Mouse (Mus musculus) ES-Bruce4 (cell line): ENCODE measurements around the gene Nedd4. TPM values are rescaled to one million over a fixed set of nuclear protein-coding genes. Genes with fewer than 3 reads are reported as not detected.
A peak's percentile ranks its signal among the peaks of the same experiment; 100 is the strongest.
"Not testable (repeated sequence)": the region's sequence is repeated elsewhere in the genome, so short reads cannot be mapped to it uniquely, and the experiment has no call there.

Source experiments
- H3K27ac ChIP-seq: 2 replicates; pipeline ENCODE4 v1.5.1; 2012; ENCODE audit warnings: low read length, inconsistent platforms; ENCODE audit not compliant: insufficient read depth
- H3K27me3 ChIP-seq: 2 replicates; pipeline ENCODE4 v1.6.1; 2012; ENCODE audit warnings: mild to moderate bottlenecking, low read length, inconsistent platforms; ENCODE audit not compliant: control insufficient read depth, poor library complexity, insufficient read depth, severe bottlenecking
- H3K36me3 ChIP-seq: 2 replicates; pipeline ENCODE4 v1.6.1; 2012; ENCODE audit warnings: inconsistent platforms, mild to moderate bottlenecking, low read length, moderate library complexity; ENCODE audit not compliant: control insufficient read depth, poor library complexity, insufficient read depth, severe bottlenecking
- H3K4me1 ChIP-seq: one replicate; pipeline ENCODE4 v1.8.1; 2011; ENCODE audit warnings: low read length; ENCODE audit not compliant: control insufficient read depth, insufficient read depth
- H3K4me3 ChIP-seq: 2 replicates; pipeline ENCODE4 v1.5.1; 2011; ENCODE audit warnings: low read depth, mild to moderate bottlenecking, low read length
- H3K9ac ChIP-seq: 2 replicates; pipeline ENCODE4 v1.6.1; 2012; ENCODE audit warnings: low read depth, mild to moderate bottlenecking, inconsistent platforms; ENCODE audit not compliant: poor library complexity, severe bottlenecking
- H3K9me3 ChIP-seq: replicated peaks from 2 replicates; pipeline ENCODE4 v1.6.1; 2012; ENCODE audit warnings: mild to moderate bottlenecking, low read length, inconsistent platforms; ENCODE audit not compliant: control insufficient read depth, poor library complexity, insufficient read depth, severe bottlenecking
- CTCF ChIP-seq: IDR thresholded peaks from one replicate; pipeline ENCODE4 v1.8.1; 2011; ENCODE audit warnings: low read depth, low read length
- EP300 ChIP-seq: IDR thresholded peaks from 2 replicates; pipeline ENCODE4 v1.6.1; 2011; ENCODE audit warnings: low read depth, low read length; ENCODE audit not compliant: insufficient read depth
- POLR2A ChIP-seq: IDR thresholded peaks from one replicate; pipeline ENCODE4 v1.8.1; 2011; ENCODE audit warnings: low read length; ENCODE audit not compliant: insufficient read depth
- polyA plus RNA-seq: library from polyadenylated mRNA; stranded (reverse); fragments of >200 nt; gene quantifications from 2 replicates; pipeline ENCODE4 v1.2.4, GENCODE M21; 2011; ENCODE audit warnings: low read depth; ENCODE audit not compliant: missing spikeins, insufficient read depth, insufficient read length

The Nedd4 gene
- polyA plus RNA-seq, 1 experiment, result 1,184 TPM

DNA sequence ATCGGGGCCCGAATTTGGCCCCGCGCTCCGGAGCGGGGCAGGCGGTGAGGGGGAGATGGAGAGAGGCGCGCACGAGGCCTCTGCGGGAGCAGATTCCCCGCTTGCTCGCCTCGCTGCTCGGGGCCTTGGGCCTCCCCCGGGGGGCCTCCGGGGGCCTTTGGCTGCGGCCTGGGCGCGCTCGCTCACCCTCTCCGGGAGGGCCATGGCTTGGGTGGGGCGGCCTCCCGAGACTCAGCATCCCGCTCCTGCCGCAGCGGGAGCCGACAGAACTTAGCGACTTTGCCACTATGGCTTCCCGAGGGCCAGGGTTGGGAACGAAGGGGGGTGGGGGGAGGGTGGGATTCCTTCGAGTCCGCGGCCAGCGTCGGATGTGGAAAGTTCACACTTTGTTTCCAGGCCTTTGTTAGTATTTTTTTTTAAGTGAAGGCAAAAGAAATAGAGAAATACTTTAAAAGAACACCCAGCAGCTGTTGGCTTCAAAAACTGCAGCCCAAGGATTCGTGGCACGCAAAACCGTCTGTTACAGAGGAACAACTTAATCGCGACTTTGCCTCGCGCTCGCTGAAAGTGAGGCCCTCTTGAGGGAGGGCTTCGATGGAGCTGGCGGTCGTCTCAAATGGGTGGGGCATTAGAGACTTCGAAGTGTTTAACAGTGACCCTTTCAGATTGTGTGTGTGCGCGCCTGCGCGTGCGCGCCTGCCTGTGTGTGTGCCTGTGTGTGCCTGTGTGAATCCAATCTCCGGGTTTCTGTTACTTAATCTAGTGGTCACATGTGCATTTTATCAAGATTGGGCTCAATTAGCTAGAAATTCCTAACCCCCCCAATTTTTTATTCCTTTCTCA is 766 bp downstream of the Nedd4 start:
- H3K27ac ChIP-seq, result peak overlapping the region; percentile 85
- H3K9ac ChIP-seq, result peak overlapping the region; percentile 99
- peaks cover 39% of the 10 kb centered on the region for H3K36me3 ChIP-seq
- H3K9me3 ChIP-seq, result no peaks in the 10 kb centered on the region
- peaks cover 3% of the 10 kb centered on the region for H3K4me1 ChIP-seq
- H3K27me3 ChIP-seq, result no peaks in the 10 kb centered on the region
- H3K4me3 ChIP-seq, result peak overlapping the region; percentile 96
- TF ChIP-seq POLR2A (peak; percentile 71), CTCF (no peak), EP300 (0 out of 2 replicates have a peak, but pooled peaks have one; percentile 26)

DNA sequence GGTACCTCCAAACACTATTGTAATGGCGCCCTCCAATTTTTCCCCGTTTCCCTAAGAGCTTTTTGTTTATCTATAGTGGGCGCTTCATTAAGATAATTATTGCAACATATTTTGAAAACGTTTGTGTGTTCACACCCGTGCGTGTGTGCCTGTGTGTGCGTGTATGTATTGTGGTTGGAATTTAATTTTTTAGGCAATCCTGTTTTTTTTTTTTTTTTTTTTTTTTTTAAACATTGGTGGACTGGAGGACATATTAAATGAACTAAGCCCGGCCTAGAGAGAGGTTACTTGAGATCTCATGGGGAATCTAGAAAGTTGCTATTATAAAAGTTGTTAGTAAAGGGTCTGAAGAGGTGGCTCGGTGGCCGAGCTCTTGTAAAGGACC is 1.4 kb downstream of the Nedd4 start:
- peaks cover 41% of the 10 kb centered on the region for H3K36me3 ChIP-seq
- H3K27me3 ChIP-seq, result no peaks in the 10 kb centered on the region
- peak overlapping the region; percentile 85; the same call in 1 of the 2 replicates for H3K27ac ChIP-seq
- no peaks in the 10 kb centered on the region for H3K9me3 ChIP-seq
- peak overlapping the region; percentile 80 for H3K4me3 ChIP-seq
- H3K4me1 ChIP-seq, result peaks cover 3% of the 10 kb centered on the region
- peak overlapping the region; percentile 99 for H3K9ac ChIP-seq
- no peak for TF ChIP-seq EP300
- TF ChIP-seq POLR2A, result no peak
- no peak for TF ChIP-seq CTCF

DNA sequence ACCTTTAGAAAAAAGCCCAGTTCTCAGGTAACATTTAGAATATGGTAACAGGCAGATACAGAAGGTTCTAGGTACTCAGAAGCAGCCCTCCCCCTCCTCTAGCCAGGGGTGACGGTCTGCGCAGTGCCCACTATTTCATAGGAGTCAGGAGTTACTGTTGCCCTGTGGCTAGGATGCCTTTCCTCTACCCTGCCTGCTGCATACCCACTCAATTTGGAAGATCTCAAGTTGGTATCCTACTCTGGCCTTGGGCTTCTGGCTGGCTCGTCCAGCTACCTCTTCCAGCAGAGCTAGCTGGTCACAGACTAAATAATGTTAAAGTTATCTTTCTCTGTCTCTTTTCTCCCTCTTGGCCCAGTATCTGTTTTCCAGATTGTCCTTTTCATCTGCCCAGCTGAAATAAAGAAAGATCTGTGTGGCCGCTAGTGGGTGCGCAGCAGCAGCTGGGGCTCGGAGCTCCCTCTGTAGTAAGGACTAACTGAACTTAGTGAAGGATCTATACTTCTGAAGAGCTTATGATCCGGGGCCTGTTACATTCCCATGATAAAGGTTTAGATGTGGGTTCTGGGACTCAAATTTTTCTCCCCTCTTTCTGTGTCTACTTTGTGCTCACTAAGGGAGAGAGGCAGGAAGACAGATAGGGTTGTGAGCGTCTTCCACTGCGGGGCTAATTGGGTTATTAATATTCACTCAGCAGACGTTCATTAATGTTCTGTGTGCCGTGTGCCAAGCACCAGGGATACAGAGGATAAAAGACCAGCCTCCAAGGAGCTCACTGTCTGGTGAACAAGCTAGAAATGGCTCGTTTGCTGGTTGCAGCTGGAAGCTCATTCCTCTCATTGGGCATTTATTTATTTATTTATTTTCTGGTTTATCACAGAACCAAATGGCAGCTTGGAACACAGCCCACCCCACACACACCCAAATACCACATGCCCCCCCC is 2.5 kb downstream of the Nedd4 start:
- peak overlapping the region; percentile 99 for H3K9ac ChIP-seq
- no peaks in the 10 kb centered on the region for H3K4me1 ChIP-seq
- H3K4me3 ChIP-seq, result peak overlapping the region; percentile 75
- TF ChIP-seq POLR2A (no peak), CTCF (peak; percentile 2), EP300 (no peak)
- H3K27ac ChIP-seq, result 0 out of 2 replicates have a peak overlapping the region, but pooled peaks have one; percentile 20
- peaks cover 52% of the 10 kb centered on the region for H3K36me3 ChIP-seq
- no peaks in the 10 kb centered on the region for H3K27me3 ChIP-seq
- H3K9me3 ChIP-seq, result no peaks in the 10 kb centered on the region

DNA sequence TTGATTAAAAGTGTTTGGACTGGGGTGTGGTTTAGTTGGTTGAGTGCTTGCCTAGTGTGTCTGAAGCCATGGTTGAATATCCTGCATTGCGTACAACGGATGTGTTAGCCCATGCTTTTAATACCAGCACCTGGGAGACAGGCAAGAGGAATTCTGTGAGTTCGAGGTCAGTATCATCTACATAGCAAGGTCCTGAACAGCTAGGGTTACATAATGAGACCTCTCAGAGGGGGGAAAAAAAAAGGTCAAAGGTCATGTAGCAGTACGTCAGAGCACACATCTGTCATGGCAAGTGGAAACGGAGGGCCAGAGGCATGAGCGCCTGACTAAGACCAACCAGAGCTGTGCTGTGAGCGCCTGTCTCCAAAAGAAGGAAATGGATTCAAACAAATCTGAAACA is 3.4 kb downstream of the Nedd4 start:
- 0 out of 2 replicates have a peak overlapping the region, but pooled peaks have one; percentile 30 for H3K4me3 ChIP-seq
- peaks cover 61% of the 10 kb centered on the region for H3K36me3 ChIP-seq
- no peak overlapping the region for H3K27ac ChIP-seq
- H3K9me3 ChIP-seq, result no peaks in the 10 kb centered on the region
- H3K4me1 ChIP-seq, result no peaks in the 10 kb centered on the region
- H3K27me3 ChIP-seq, result no peaks in the 10 kb centered on the region
- peak overlapping the region; percentile 99 for H3K9ac ChIP-seq
- no peak for TF ChIP-seq EP300
- TF ChIP-seq POLR2A, result no peak
- no peak for TF ChIP-seq CTCF

DNA sequence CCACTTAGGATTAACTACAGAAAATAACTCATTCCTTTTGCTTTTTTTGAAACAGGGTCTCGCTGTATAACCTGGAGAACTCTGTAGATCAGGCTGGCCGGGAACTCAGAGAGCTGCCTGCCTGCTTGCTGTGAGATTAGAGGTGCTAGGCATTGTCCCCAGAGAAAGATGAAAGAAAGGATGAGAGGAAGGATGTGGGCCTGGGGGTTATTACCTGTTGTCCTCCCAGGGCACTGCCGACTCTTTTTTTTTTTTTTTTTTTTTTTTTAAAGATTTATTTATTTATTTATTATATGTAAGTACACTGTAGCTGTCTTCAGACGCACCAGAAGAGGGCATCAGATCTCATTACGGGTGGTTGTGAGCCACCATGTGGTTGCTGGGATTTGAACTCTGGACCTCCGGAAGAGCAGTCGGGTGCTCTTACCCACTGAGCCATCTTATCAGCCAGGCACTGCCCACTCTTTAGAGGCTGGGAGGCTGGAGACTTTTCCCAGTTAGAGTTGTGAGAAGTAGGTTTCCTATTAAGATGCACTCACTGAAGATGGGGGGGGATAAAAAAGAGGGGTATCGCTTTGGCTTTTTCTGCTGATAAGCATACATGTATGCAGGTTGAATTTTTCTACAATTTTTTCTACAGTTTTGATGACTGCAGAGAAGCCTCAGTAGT is 4.3 kb downstream of the Nedd4 start:
- not testable (repeated sequence) for H3K4me1 ChIP-seq, H3K9me3 ChIP-seq, H3K27me3 ChIP-seq, H3K4me3 ChIP-seq, H3K27ac ChIP-seq
- Histone ChIP-seq H3K9ac (peak overlapping the region; percentile 99), H3K36me3 (peaks cover 65% of the 10 kb centered on the region)
